Mouse (Mus musculus): Measurements from ENCODE around the gene Efcab14. TPM values are rescaled to one million over a fixed set of nuclear protein-coding genes. Genes with fewer than 3 reads are reported as not detected.
A peak's percentile ranks its signal among the peaks of the same experiment; 100 is the strongest.

Gene Efcab14
- 37.4 and 37.9 TPM in 2 replicates for polyA plus RNA-seq (2015; fragmentation: Nextera tagmentation; extraction: Ambion mirVana)

DNA sequence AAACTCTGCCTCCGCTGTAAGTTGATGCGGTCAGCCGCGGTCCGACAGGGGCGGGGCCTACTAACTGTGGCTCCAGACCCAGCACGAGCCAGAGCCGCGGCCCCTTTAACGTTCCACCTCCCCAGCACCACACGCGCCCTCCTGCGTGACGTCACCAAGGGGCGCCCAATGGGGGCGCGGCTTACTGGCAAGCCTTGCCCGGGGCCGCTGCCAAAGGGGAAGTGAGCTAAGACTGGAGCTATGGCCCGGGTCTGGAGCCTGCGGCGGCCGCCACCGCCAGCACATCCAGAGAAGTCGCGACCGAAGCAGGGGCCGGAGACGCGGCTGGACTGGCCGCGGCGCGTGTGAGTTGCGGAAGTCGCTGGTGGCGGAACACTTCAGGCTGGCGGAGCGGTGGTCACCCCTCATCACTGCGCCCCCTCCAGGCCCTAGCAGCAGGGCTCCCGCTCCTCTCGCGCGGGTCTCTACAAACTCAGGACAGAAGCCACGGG, at the start of gene Efcab14:
Efcab14 (plus strand) TSS at position 194 of the 491 bp plus-strand sequence.
- H3K9me3 ChIP-seq, result no peaks in the 10 kb centered on the region
- ATAC-seq (ENCODE audit: insufficient number of reproducible peaks, insufficient read depth, low FRiP score, low TSS enrichment, low read depth), result peak; percentile 100
- peaks cover 21% of the 10 kb centered on the region for H3K36me3 ChIP-seq
- H3K4me3 ChIP-seq, result peak within 1 kb of the TSS; percentile 77
- H3K4me2 ChIP-seq, result peak within 1 kb of the TSS; percentile 75
- peaks cover 5% of the 10 kb centered on the region; the same call in 1 of the 2 replicates for H3K27me3 ChIP-seq
- under 1% methylated on average over 45 of the region's 45 CpGs for WGBS
- H3K27ac ChIP-seq, result peak within 1 kb of the TSS; percentile 74
- peaks cover 18% of the 10 kb centered on the region for H3K4me1 ChIP-seq
- H3K9ac ChIP-seq, result peak within 1 kb of the TSS; percentile 88

DNA sequence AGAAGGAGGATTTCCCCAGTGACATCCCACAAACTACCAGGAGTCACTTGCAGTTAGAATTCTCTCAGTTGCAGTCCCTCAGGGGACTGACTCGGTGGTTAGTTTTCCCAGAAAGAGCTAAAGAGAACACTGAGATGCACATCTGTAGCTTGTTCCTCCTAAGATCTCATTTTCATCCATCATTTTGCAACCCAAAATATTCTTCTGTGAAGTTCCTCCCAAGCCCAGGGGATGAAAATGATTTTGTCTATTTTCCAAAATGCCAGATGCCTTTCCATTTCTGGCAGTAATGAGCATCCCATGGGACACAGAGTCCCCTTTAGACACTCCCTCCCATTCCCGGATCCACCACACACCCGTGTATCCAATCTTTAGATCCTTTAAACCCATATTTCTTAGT, 36.1 kb upstream of the Efcab14 start:
- no peaks in the 10 kb centered on the region for H3K36me3 ChIP-seq
- no peaks in the 10 kb centered on the region for H3K9me3 ChIP-seq
- no peak overlapping the region for H3K9ac ChIP-seq
- WGBS, result 64% methylated on average over 3 of the region's 3 CpGs
- H3K4me2 ChIP-seq, result no peak overlapping the region
- no peaks in the 10 kb centered on the region for H3K27me3 ChIP-seq
- no peak overlapping the region for H3K27ac ChIP-seq
- H3K4me3 ChIP-seq, result no peak overlapping the region
- ATAC-seq (ENCODE audit: insufficient number of reproducible peaks, insufficient read depth, low FRiP score, low TSS enrichment, low read depth), result no peak
- no peaks in the 10 kb centered on the region for H3K4me1 ChIP-seq

DNA sequence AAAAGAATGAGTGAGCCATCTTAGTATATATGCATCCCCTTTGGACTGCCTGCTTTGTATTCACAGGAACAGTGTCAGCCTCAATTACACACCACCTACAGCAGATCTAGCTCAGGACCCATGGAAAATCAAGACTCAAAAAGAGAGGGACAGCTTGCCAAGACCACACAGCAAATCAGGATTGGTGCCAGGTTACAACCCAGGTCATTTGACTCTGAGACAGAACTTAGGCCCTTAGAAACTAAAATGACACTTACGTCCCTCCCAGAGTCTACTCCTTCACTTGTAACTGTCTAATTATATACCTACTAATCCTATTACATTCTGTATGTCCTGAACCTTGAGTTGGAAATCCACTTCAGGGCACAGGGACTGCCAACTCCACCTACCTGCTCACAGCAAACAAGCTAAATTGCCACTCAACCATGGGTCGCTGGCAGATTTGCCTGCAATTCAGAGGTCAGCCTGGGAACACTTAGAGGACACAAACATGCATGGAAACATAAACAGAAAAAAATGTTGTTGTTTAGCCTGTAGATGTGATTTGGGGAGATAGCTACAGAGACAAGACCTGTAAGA, 33.5 kb upstream of the Efcab14 start:
- ATAC-seq (ENCODE audit: insufficient number of reproducible peaks, insufficient read depth, low FRiP score, low TSS enrichment, low read depth), result no peak
- Histone ChIP-seq H3K36me3 (no peaks in the 10 kb centered on the region), H3K4me2 (no peak overlapping the region), H3K27me3 (no peaks in the 10 kb centered on the region), H3K4me3 (no peak overlapping the region), H3K4me1 (peaks cover under 1% of the 10 kb centered on the region; the same call in 1 of the 2 replicates), H3K27ac (no peak overlapping the region), H3K9ac (no peak overlapping the region), H3K9me3 (no peaks in the 10 kb centered on the region)
- 63% methylated on average over 2 of the region's 2 CpGs for WGBS

DNA sequence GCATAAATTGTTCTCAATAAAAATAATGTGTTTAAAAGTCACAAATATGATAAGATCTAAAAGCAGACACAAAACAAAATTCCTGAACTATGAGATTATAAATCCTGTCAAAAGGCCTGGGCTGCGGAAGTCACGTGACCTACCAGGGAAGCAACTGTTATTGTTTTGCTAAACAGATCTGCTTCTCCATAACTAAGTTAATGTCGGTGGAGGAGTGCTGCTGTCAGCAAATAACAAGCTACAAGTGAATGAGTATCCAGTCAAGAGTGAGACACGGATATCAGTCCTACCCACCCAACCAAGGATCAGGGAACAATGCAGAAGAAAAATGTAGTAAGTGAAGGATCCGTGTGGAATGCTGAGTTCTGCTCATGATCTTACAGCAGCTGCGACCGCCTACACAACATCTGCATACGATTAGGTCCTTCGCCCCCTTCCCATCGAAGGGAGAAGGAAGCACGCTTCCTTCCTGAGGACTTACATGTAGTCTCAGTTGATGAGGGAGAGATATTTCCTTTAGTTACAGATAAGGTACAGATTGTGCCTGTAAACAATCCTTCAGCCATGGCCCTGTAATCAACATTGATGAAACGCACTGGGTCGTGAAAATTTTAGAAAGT, 28.5 kb upstream of the Efcab14 start:
- 24% methylated on average over 13 of the region's 13 CpGs for WGBS
- no peaks in the 10 kb centered on the region for H3K27me3 ChIP-seq
- ATAC-seq (ENCODE audit: insufficient number of reproducible peaks, insufficient read depth, low FRiP score, low TSS enrichment, low read depth), result 0 out of 2 replicates have a peak, but pooled peaks have one; percentile 15
- H3K4me3 ChIP-seq, result 0 out of 2 replicates have a peak overlapping the region, but pooled peaks have one; percentile 9
- peaks cover 8% of the 10 kb centered on the region for H3K4me1 ChIP-seq
- H3K9ac ChIP-seq, result no peak overlapping the region
- no peak overlapping the region for H3K27ac ChIP-seq
- H3K36me3 ChIP-seq, result no peaks in the 10 kb centered on the region
- peak overlapping the region; percentile 50 for H3K4me2 ChIP-seq
- no peaks in the 10 kb centered on the region for H3K9me3 ChIP-seq

DNA sequence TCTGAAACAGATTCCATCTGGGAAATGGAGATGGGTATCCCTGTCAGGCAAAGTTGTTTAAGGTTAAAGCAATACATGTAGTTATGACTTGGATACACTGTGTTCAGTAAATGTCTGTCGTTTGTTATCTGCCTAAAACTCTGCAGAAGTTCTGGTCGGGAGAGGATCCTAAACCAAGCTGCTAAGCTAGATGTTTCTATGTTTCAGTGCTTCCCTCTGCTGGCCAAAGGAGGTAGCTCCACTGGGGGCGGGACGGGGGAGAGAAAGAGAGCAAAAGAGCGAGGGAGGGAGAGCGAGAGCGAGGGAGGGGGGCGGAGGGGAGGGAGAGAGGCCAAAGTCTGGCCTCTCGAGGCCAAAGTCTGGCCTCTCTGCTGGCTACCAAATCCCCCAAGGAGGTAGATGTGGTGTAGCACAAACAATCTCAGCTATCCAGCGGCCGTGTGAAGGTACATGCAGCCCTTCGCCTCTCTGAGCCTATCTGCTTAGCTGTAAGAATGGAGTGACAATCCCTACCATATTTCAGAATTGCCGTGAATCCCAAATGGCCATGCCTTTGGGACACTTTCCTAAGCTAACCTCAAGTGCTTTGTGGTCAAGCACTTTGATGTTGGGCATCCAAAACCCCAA, 27.6 kb upstream of the Efcab14 start:
- Histone ChIP-seq H3K4me3 (0 out of 2 replicates have a peak overlapping the region, but pooled peaks have one; percentile 17), H3K27me3 (no peaks in the 10 kb centered on the region), H3K36me3 (no peaks in the 10 kb centered on the region), H3K4me2 (peak overlapping the region; percentile 50), H3K27ac (no peak overlapping the region), H3K4me1 (peaks cover 8% of the 10 kb centered on the region), H3K9me3 (no peaks in the 10 kb centered on the region), H3K9ac (no peak overlapping the region)
- no peak for ATAC-seq (ENCODE audit: insufficient number of reproducible peaks, insufficient read depth, low FRiP score, low TSS enrichment, low read depth)
- WGBS, result 12% methylated on average over 13 of the region's 13 CpGs

DNA sequence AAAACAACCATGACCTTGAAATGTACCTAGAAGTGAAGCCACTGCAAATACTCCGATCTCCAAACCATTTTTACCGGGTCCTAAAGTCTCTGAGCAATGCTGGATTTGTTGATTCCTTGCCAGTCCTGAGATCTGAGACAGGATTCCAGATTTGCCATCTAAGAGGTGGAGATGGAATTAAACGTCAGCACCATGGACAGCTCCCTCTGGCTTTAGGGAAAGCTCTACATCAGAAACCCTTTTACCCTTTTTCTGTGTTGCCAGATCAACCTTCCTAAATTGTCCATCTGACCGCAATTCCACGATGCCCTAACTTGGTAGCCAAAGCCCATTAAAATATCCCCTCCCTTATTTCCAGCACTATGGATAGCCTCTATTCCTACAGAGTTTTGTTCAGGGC, 8.8 kb upstream of the Efcab14 start:
- Histone ChIP-seq H3K4me2 (no peak overlapping the region), H3K4me1 (no peaks in the 10 kb centered on the region), H3K9me3 (no peaks in the 10 kb centered on the region), H3K36me3 (no peaks in the 10 kb centered on the region), H3K4me3 (no peak overlapping the region), H3K27me3 (peaks cover 5% of the 10 kb centered on the region; the same call in 1 of the 2 replicates), H3K27ac (no peak overlapping the region), H3K9ac (no peak overlapping the region)
- no peak for ATAC-seq (ENCODE audit: insufficient number of reproducible peaks, insufficient read depth, low FRiP score, low TSS enrichment, low read depth)
- WGBS, result 13% methylated on average over 5 of the region's 5 CpGs

DNA sequence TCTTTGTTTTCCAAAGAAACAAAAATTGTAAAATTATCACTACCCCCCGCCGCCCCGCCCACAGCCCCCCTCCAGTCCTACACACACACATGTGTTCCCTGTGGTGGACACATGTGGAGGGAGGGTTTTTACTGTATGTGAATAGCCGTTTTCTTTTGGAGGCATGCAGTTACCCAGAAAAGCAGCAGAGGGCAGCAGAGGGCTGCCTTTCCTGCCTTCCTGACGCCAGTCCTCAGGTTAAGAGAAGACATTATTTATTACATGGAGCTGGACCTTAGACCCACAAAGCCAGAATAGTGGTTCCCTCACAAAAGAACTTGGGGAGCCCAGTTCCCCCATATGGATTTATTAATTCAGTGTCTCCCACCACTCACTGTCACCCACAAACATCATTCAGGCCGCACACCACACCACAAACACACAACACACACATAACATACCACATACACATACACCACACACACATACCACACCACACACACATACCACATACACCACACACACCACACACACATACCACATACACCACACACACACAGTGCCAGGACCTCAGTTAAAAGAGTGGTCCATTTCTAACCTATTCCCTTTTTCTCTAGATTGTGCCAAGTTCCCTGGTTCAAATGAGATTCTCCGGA, 5.8 kb upstream of the Efcab14 start:
- no peak for ATAC-seq (ENCODE audit: insufficient number of reproducible peaks, insufficient read depth, low FRiP score, low TSS enrichment, low read depth)
- H3K4me3 ChIP-seq, result no peak overlapping the region
- no peaks in the 10 kb centered on the region for H3K9me3 ChIP-seq
- H3K4me1 ChIP-seq, result no peaks in the 10 kb centered on the region
- H3K27ac ChIP-seq, result no peak overlapping the region
- no peak overlapping the region for H3K4me2 ChIP-seq
- no peak overlapping the region for H3K9ac ChIP-seq
- WGBS, result 22% methylated on average over 7 of the region's 7 CpGs
- no peaks in the 10 kb centered on the region for H3K36me3 ChIP-seq
- peaks cover 5% of the 10 kb centered on the region; the same call in 1 of the 2 replicates for H3K27me3 ChIP-seq

DNA sequence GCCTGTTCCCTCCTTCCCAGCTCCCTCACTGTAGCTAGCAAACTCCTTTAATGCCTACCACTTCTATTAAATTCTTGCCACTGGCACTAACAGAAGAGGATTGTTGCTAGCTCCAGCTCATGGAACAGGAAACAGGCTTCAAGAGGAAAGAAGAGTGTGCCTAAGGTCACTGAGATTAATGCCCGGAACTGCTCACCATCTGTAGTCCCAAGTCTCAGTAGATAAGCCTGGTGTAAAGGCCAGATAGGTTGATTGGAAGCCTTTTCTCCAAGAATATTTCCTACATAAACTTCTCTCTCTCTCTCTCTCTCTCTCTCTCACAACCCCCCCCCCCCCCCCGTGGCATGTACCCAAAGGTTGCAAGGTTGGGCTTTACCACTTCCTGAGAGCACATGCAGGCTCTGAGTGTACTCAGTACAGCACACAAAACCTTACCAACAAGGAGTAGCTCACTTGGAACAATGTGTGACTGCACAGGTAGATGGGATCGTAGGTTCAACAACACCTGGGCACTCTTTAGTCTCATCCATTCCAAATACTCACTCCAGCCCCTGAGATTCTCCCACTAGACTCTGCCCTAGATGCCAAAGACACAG, 5.2 kb upstream of the Efcab14 start:
- Histone ChIP-seq H3K9me3 (no peaks in the 10 kb centered on the region), H3K27me3 (peaks cover 5% of the 10 kb centered on the region; the same call in 1 of the 2 replicates), H3K36me3 (no peaks in the 10 kb centered on the region), H3K4me2 (no peak overlapping the region), H3K27ac (no peak overlapping the region), H3K4me3 (no peak overlapping the region), H3K4me1 (0 out of 2 replicates have a peak, but pooled peaks cover 4% of the 10 kb centered on the region), H3K9ac (no peak overlapping the region)
- 57% methylated on average over 3 of the region's 3 CpGs for WGBS
- ATAC-seq (ENCODE audit: insufficient number of reproducible peaks, insufficient read depth, low FRiP score, low TSS enrichment, low read depth), result no peak

DNA sequence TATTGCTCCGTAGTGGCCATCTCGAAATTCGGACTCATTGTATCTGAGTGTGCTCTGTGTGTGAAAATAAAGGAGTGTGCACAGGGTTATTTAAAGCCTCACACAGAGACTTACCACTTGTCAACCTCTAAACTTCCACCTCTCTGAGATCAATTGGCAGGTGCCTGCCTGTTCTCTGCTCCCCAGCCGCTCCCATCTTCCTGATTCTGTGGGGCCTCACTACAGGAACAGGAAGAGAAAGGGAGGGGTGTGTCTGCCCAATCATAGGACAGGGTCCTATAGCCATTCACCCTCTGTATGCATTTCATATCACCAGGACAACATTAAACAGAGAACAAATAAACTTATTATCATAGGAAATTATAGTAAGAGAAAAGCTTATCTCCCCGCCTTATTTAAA, 3.8 kb upstream of the Efcab14 start:
- 69% methylated on average over 5 of the region's 5 CpGs for WGBS
- no peaks in the 10 kb centered on the region for H3K9me3 ChIP-seq
- H3K36me3 ChIP-seq, result no peaks in the 10 kb centered on the region
- no peak for ATAC-seq (ENCODE audit: insufficient number of reproducible peaks, insufficient read depth, low FRiP score, low TSS enrichment, low read depth)
- H3K27ac ChIP-seq, result no peak overlapping the region
- H3K9ac ChIP-seq, result no peak overlapping the region
- H3K4me2 ChIP-seq, result no peak overlapping the region
- H3K27me3 ChIP-seq, result peaks cover 5% of the 10 kb centered on the region; the same call in 1 of the 2 replicates
- peaks cover 10% of the 10 kb centered on the region for H3K4me1 ChIP-seq
- H3K4me3 ChIP-seq, result no peak overlapping the region

DNA sequence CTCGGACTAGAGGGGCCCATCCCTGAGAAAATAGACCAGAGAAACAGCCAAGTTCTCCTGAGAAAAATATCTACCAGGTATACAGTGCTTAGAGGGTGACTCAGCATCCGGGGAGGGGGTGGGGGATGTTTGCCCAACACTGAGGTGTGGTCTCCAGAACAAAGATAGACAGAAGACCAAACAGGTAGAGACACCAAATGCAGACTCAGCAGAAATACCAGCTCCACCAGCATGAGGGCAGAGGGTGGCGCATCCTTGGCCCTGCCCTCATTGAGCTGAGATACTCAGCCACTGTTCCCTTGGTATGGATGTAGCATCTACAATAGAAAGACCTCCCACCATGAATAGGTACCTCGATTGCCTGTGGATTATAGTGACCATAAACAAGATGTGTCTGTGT, 2.7 kb upstream of the Efcab14 start:
- ATAC-seq (ENCODE audit: insufficient number of reproducible peaks, insufficient read depth, low FRiP score, low TSS enrichment, low read depth), result no peak

DNA sequence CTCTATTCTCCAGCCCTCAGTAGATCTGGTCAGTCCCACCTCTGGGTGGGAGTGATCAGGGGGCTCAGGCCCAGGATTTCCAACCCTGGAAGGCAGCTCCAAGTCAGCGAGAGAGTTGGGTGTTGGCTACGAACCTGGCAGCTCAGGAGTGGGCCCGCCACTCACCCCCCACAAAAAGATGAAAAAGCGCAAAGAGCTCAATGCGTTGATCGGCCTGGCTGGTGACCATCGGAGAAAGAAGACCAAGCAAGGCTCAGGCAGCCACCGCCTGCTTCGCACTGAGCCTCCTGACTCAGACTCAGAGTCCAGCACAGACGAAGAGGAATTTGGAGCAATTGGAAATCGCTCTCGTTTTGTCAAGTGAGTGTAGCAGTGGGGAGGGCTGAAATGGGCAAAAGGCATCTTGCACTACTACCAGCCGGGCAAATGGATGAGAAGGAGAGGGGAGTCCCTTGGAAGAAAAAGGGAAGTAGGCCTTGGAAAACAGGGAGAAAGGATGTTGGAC, 989 bp downstream of the Efcab14 start:
- H3K36me3 ChIP-seq, result peaks cover 23% of the 10 kb centered on the region
- H3K9me3 ChIP-seq, result no peaks in the 10 kb centered on the region
- H3K4me2 ChIP-seq, result peak overlapping the region; percentile 75
- no peak for ATAC-seq (ENCODE audit: insufficient number of reproducible peaks, insufficient read depth, low FRiP score, low TSS enrichment, low read depth)
- peak overlapping the region; percentile 77 for H3K4me3 ChIP-seq
- H3K27me3 ChIP-seq, result no peaks in the 10 kb centered on the region; the same call in 1 of the 2 replicates
- peak overlapping the region; percentile 88 for H3K9ac ChIP-seq
- WGBS, result 48% methylated on average over 13 of the region's 13 CpGs
- no peak overlapping the region for H3K27ac ChIP-seq
- H3K4me1 ChIP-seq, result peaks cover 20% of the 10 kb centered on the region

More for the DNA sequence above, 2.7 kb upstream of the Efcab14 start:
- Histone ChIP-seq H3K4me2 (no peak overlapping the region), H3K4me3 (no peak overlapping the region), H3K9ac (no peak overlapping the region), H3K36me3 (no peaks in the 10 kb centered on the region; the same call in 1 of the 2 replicates), H3K9me3 (no peaks in the 10 kb centered on the region), H3K27ac (no peak overlapping the region), H3K27me3 (peaks cover 5% of the 10 kb centered on the region; the same call in 1 of the 2 replicates), H3K4me1 (peaks cover 18% of the 10 kb centered on the region)
- WGBS, result 59% methylated on average over 4 of the region's 4 CpGs
